Mouse (Mus musculus) cerebellum, adult (tissue): Measurements from ENCODE around the gene Apcs.

ENCODE experiments used
- ATAC-seq: cut with Nextera tagmentation; 2 replicates; pipeline ENCODE4 v1.9.2; 2017; ENCODE audit warnings: mild to moderate bottlenecking, moderate library complexity, mixed read lengths; ENCODE audit not compliant: insufficient number of reproducible peaks, low FRiP score, low TSS enrichment

Gene Apcs

GRCm38 (mm10) chr1:172894777-172895357, at the start of gene Apcs:
Gene Apcs, minus strand, starts transcription at chr1:172895041.
- no peak for ATAC-seq

GRCm38 (mm10) chr1:172932197-172932596, 37.4 kb upstream of the Apcs start:
- ATAC-seq, result no peak

- no peak for ATAC-seq
Observed at GRCm38 (mm10) chr1:172918450-172918849, 23.6 kb upstream of the Apcs start.

GRCm38 (mm10) chr1:172917115-172917514, 22.3 kb upstream of the Apcs start:
- ATAC-seq, result no peak

GRCm38 (mm10) chr1:172903313-172903712, 8.5 kb upstream of the Apcs start:
- ATAC-seq, result no peak

- no peak for ATAC-seq
Observed at GRCm38 (mm10) chr1:172895435-172895834, 594 bp upstream of the Apcs start.

- ATAC-seq, result no peak
Observed at GRCm38 (mm10) chr1:172876675-172877074, 18.2 kb downstream of the Apcs start.

GRCm38 (mm10) chr1:172875265-172875664, 19.6 kb downstream of the Apcs start:
- no peak for ATAC-seq

GRCm38 (mm10) chr1:172848171-172848570, 46.7 kb downstream of the Apcs start:
- ATAC-seq, result no peak

GRCm38 (mm10) chr1:172847044-172847761, 47.6 kb downstream of the Apcs start:
- no peak for ATAC-seq
